Mouse (Mus musculus) olfactory bulb, adult 2 months (tissue): Measurements from ENCODE around the gene Nop10.

Experiments
- CTCF ChIP-seq: fragments of 200-500 bp; IDR thresholded peaks from 2 replicates; pipeline ENCODE4 v1.5.1; 2012; ENCODE audit warnings: low read depth, mild to moderate bottlenecking, low read length, moderate library complexity; ENCODE audit not compliant: insufficient read depth
- POLR2A ChIP-seq: fragments of 200-500 bp; IDR thresholded peaks from 2 replicates; pipeline ENCODE4 v1.6.1; 2012; ENCODE audit warnings: mild to moderate bottlenecking, low read depth, low read length, moderate library complexity; ENCODE audit not compliant: insufficient read depth

- TF ChIP-seq CTCF, result no peak
- TF ChIP-seq POLR2A, result no peak
Observed at GRCm38 (mm10) chr2:112292823-112293222, 31.1 kb downstream of the Nop10 start.
